28 mouse cellular contexts compared by ENCODE assay signal in genomic region chrX:139614761-139615160, GRCm38 (mm10). TPM values are rescaled to one million over a fixed set of nuclear protein-coding genes. Genes with fewer than 3 reads are reported as not detected.
DNase-seq lines count a peak whose midpoint lies in the region; ATAC-seq and TF ChIP-seq lines count a peak whose summit lies in the region.
"Had no signal": no experiment of that assay in that cellular context is flagged by ENCODE, and none has a peak within 500 bp of the region (broad histone marks: within the 10 kb centered on the region; RNA-seq: fewer than 3 reads in every experiment).

No protein-coding gene starts in this region.

- peak; percentile 14 for DNase-seq in layer of hippocampus, adult 11-12 months (ENCODE audit: low spot score)
- DNase-seq in layer of hippocampus, postnatal 36 days: no peak
- peak; percentile 39 for DNase-seq in layer of hippocampus, adult 9-11 months
- no peak for DNase-seq in layer of hippocampus, adult 9-10 months (ENCODE audit: low spot score)
- no peak for DNase-seq in midbrain, embryonic 10.5 days (ENCODE audit: low spot score)
- DNase-seq: adrenal gland, adult 8-10 months; adrenal gland, postnatal 25 days; B cell, adult 2 months; cerebellum, adult 2 months; cerebellum, adult 9-11 months; cerebellum, postnatal 25 days; forebrain, postnatal 0 days; gastrocnemius, adult 2 months; gastrocnemius, postnatal 14 days; heart, adult 18-20 months; heart, postnatal 10 days; heart, postnatal 36 days had no signal

- H3K27ac ChIP-seq in bone marrow macrophage, adult 2 months (ENCODE audit: insufficient read depth, low read depth, low read length): 0 out of 2 replicates have a peak overlapping the region, but pooled peaks have one; percentile 12
- H3K27ac ChIP-seq in midbrain, embryonic 10.5 days (replicated peaks): no peak overlapping the region
- H3K27ac ChIP-seq in intestine, postnatal 0 days (ENCODE audit: low read depth, low read length): no peak overlapping the region
- H3K27ac ChIP-seq: embryonic facial prominence, embryonic 12.5 days; embryonic facial prominence, embryonic 15.5 days; gastrocnemius, adult 2 months; heart, embryonic 15.5 days; hindbrain, embryonic 10.5 days; hindbrain, embryonic 13.5 days had no signal

- no peak overlapping the region for H3K9ac ChIP-seq in intestine, postnatal 0 days (ENCODE audit: low read depth, low read length)
- H3K9ac ChIP-seq: embryonic facial prominence, embryonic 12.5 days; embryonic facial prominence, embryonic 15.5 days; forebrain, postnatal 0 days; heart, embryonic 12.5 days; heart, embryonic 15.5 days; hindbrain, embryonic 13.5 days had no signal

- H3K27me3 ChIP-seq in midbrain, embryonic 10.5 days (ENCODE audit: low read depth, poor library complexity, severe bottlenecking): peaks cover 74% of the 10 kb centered on the region
- no peaks in the 10 kb centered on the region for H3K27me3 ChIP-seq in intestine, postnatal 0 days (replicated peaks; ENCODE audit: control insufficient read depth, insufficient read depth, low read length)
- H3K27me3 ChIP-seq: heart, embryonic 15.5 days had no signal

- no peak overlapping the region for H3K4me2 ChIP-seq in intestine, postnatal 0 days (replicated peaks; ENCODE audit: low read depth)
- H3K4me2 ChIP-seq: embryonic facial prominence, embryonic 12.5 days; embryonic facial prominence, embryonic 15.5 days; heart, embryonic 12.5 days; heart, embryonic 15.5 days; hindbrain, embryonic 13.5 days had no signal

- WGBS in midbrain, embryonic 10.5 days: 90% methylated on average over 2 of the region's 2 CpGs
- WGBS in intestine, postnatal 0 days: 63% methylated on average over 2 of the region's 2 CpGs

- H3K9me3 ChIP-seq in midbrain, embryonic 10.5 days (replicated peaks): 0 out of 2 replicates have a peak, but pooled peaks cover 5% of the 10 kb centered on the region
- H3K9me3 ChIP-seq in intestine, postnatal 0 days (ENCODE audit: control insufficient read depth): no peaks in the 10 kb centered on the region
- H3K9me3 ChIP-seq: embryonic facial prominence, embryonic 12.5 days; embryonic facial prominence, embryonic 15.5 days; heart, embryonic 12.5 days; heart, embryonic 15.5 days; hindbrain, embryonic 10.5 days; hindbrain, embryonic 13.5 days had no signal

- no peak overlapping the region for H3K4me3 ChIP-seq in bone marrow macrophage, adult 2 months (ENCODE audit: insufficient read depth, low read length)
- H3K4me3 ChIP-seq in midbrain, embryonic 10.5 days: no peak overlapping the region
- H3K4me3 ChIP-seq in intestine, postnatal 0 days (ENCODE audit: low read depth, low read length): no peak overlapping the region
- H3K4me3 ChIP-seq: embryonic facial prominence, embryonic 12.5 days; embryonic facial prominence, embryonic 15.5 days; gastrocnemius, adult 2 months; heart, embryonic 12.5 days; heart, embryonic 15.5 days; hindbrain, embryonic 10.5 days; hindbrain, embryonic 13.5 days had no signal

- TF ChIP-seq POLR2A in bone marrow macrophage, adult 2 months (IDR thresholded peaks at IDR 0.05; ENCODE audit: borderline replicate concordance, low read depth, low read length): no peak

- TF ChIP-seq CTCF in bone marrow macrophage, adult 2 months (IDR thresholded peaks at IDR 0.05; ENCODE audit: low read depth, low read length): no peak
- no peak for TF ChIP-seq CTCF in intestine, postnatal 0 days (IDR thresholded peaks at IDR 0.05; ENCODE audit: low read depth)

- H3K4me1 ChIP-seq in bone marrow macrophage, adult 2 months (ENCODE audit: control insufficient read depth, insufficient read depth, low read length): peaks cover 17% of the 10 kb centered on the region; the same call in 1 of the 2 replicates
- H3K4me1 ChIP-seq in midbrain, embryonic 10.5 days: 0 out of 2 replicates have a peak, but pooled peaks cover 6% of the 10 kb centered on the region
- H3K4me1 ChIP-seq in intestine, postnatal 0 days (replicated peaks; ENCODE audit: control insufficient read depth, insufficient read depth, low read length): no peaks in the 10 kb centered on the region
- H3K4me1 ChIP-seq: embryonic facial prominence, embryonic 12.5 days; embryonic facial prominence, embryonic 15.5 days; heart, embryonic 12.5 days; heart, embryonic 15.5 days; hindbrain, embryonic 10.5 days; hindbrain, embryonic 13.5 days had no signal

- peak; percentile 45 for ATAC-seq in granulocyte monocyte progenitor cell, adult 5-6 weeks (replicated peaks; ENCODE audit: poor library complexity, severe bottlenecking)
- no peak for ATAC-seq in intestine, postnatal 0 days
- ATAC-seq: forebrain, embryonic 14.5 days; forebrain, postnatal 0 days; hindbrain, embryonic 16.5 days had no signal

- no peaks in the 10 kb centered on the region for H3K36me3 ChIP-seq in midbrain, embryonic 10.5 days
- H3K36me3 ChIP-seq in intestine, postnatal 0 days (ENCODE audit: control insufficient read depth, insufficient read depth): no peaks in the 10 kb centered on the region
- H3K36me3 ChIP-seq: embryonic facial prominence, embryonic 12.5 days; embryonic facial prominence, embryonic 15.5 days; heart, embryonic 12.5 days; heart, embryonic 15.5 days; hindbrain, embryonic 10.5 days; hindbrain, embryonic 13.5 days had no signal

RNA-seq across cellular contexts. Expression of gene Rnf128, which starts 51.6 kb away (rescaled TPM):
- 10 to 100 TPM; 31.8 to 35.7 TPM for total RNA-seq in layer of hippocampus, postnatal 36 days (2021)
- polyA plus RNA-seq in bone marrow macrophage, adult 2 months (2012; ENCODE audit: insufficient read depth, insufficient read length, missing spikeins): 96.4 and 98.2 TPM in 2 replicates
- 0.32 and 1.6 TPM in 2 replicates for total RNA-seq in granulocyte monocyte progenitor cell, adult 5-6 weeks (2014; fragmentation: Nextera tagmentation)
- 0.78 and 2.2 TPM in 2 replicates for total RNA-seq in granulocyte monocyte progenitor cell, adult 5-6 weeks (2017)
- 0.90 and 0.99 TPM in 2 replicates for polyA plus RNA-seq in midbrain, embryonic 10.5 days (2016; fragmentation: Nextera tagmentation; extraction: Ambion mirVana)
- 273 and 282 TPM in 2 replicates for polyA plus RNA-seq in intestine, postnatal 0 days (2015; fragmentation: Nextera tagmentation; extraction: Ambion mirVana)

Comparison
In these comparisons a context has a peak if more than half of its experiments do, and no peak if none do; other contexts are left out.
1. DNase-seq: peak in layer of hippocampus, adult 11-12 months (single experiment) and layer of hippocampus, adult 9-11 months (single experiment); none in layer of hippocampus, postnatal 36 days (0 of 2), layer of hippocampus, adult 9-10 months (single experiment) and midbrain, embryonic 10.5 days (single experiment).
2. RNA of gene Rnf128, which starts 51.6 kb away (polyA plus RNA-seq): 273 to 282 TPM in intestine, postnatal 0 days and 96.4 to 98.2 TPM in bone marrow macrophage, adult 2 months; 0.90 to 0.99 TPM in midbrain, embryonic 10.5 days; every median in the first group is over 10 times any median in the second.